Mouse (Mus musculus) bone marrow macrophage, adult 2 months (primary cell): Measurements from ENCODE around the gene Prps1l3.

Experiments used
- CTCF ChIP-seq: IDR thresholded peaks from 2 replicates; pipeline ENCODE4 v1.5.1; 2012; ENCODE audit warnings: low read depth, mild to moderate bottlenecking, low read length, moderate library complexity
- POLR2A ChIP-seq: IDR thresholded peaks from 2 replicates; pipeline ENCODE4 v1.6.1; 2012; ENCODE audit warnings: mild to moderate bottlenecking, low read depth, low read length, borderline replicate concordance

DNA sequence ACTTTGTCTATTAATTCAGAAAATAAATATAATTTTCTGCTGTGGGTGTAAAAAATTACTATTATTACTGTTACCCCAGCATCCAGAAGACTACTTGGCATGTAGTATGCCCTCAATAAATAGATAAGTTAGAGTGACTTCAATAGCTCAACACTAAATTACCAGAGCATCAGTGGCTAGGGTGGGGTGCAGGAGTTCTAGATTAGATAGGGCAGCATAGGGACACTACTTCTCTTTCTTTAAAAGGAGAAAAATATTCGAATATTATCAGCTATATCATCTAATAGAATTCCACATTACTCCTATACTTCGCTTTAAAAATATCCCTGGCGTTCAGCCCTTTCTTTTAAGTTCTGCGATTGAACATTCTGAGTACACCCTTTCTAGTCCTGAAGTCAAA is 509 bp upstream of the Prps1l3 start:
- TF ChIP-seq POLR2A (no peak), CTCF (no peak)
